Mouse (Mus musculus) cerebellum, adult 11 months (tissue): Measurements from ENCODE around the gene Gm17175.
"Not testable (repeated sequence)": the region's sequence is repeated elsewhere in the genome, so short reads cannot be mapped to it uniquely, and the experiment has no call there.

Experiments used
- DNase-seq: peaks from one replicate; pipeline ENCODE4 v3.0.0; 2022

The Gm17175 gene

GRCm38 (mm10) chr14:51573963-51574362 is at the start of gene Gm17175:
Gm17175 (minus strand) TSS chr14:51574063.
- not testable (repeated sequence) for DNase-seq

DNA sequence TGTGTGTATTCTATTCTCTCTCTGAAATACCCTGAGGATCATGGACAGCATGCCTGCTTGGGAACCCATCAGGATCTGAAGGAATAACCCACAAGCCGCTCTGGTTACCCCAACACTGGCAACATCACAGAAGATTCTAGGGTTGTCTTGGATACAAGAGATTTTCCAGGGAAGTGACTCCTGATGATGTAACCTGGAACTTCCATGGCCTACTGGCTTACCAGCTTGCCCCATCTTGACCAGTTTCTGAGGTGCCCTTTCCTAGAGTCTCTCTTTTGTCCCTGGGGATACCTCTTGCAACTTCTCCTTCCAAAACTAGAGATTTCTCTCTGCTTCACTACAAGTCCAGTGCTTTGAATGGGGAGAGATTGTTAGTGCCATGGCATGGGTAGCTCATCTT is 37.3 kb upstream of the Gm17175 start, which contains the start of gene Gm17078:
Gene Gm17078 (minus strand): TSS at position 101 of the 400 bp plus-strand sequence.
- DNase-seq, result no peak

- not testable (repeated sequence) for DNase-seq
Measured at GRCm38 (mm10) chr14:51592039-51592438, 18.2 kb upstream of the Gm17175 start, which contains the start of gene Gm17174. Gm17174 (minus strand) TSS chr14:51592139.

DNA sequence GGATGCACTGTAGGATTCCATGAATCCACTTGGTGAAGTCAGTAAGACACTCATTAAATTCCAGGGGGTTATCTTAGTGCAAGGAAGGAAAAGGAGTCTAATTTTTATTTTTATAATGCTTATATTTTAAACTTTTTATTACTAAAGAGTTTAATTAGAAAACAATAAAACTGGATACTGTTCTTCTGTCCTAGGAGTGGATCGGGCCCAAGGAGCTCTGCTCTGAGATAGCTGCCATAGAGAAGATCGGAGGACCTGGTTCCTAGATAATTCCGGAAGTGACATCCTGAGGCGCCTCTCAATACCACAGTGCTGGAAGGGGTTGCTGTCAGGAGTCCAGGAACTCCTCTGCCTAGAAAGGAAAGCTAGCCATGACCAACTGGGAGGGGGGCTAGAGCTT is 21.4 kb downstream of the Gm17175 start, which contains the start of gene Gm5622:
Gene Gm5622 (plus strand): TSS at position 301 of the 400 bp plus-strand sequence.
- DNase-seq, result no peak
